Mouse (Mus musculus) kidney, postnatal 10 days (tissue): ENCODE results near the gene Rcvrn.
A peak's percentile ranks its signal among the peaks of the same experiment; 100 is the strongest.

Experiments used
- DNase-seq: peaks from one replicate; pipeline ENCODE4 v3.0.0; 2021; ENCODE audit warnings: mixed read lengths

Gene Rcvrn

GRCm38 (mm10) chr11:67694703-67695376 lies at the start of gene Rcvrn:
Gene Rcvrn (plus strand): TSS chr11:67695326.
- no peak for DNase-seq

GRCm38 (mm10) chr11:67647745-67648144 lies 47.4 kb upstream of the Rcvrn start:
- peak; percentile 85 for DNase-seq

GRCm38 (mm10) chr11:67648651-67649407 lies 46.3 kb upstream of the Rcvrn start:
- peak; percentile 25 for DNase-seq

- peak; percentile 35 for DNase-seq
These were observed 45.0 kb upstream of the Rcvrn start for GRCm38 (mm10) chr11:67649971-67650707.

- no peak for DNase-seq
These were observed 43.4 kb upstream of the Rcvrn start for GRCm38 (mm10) chr11:67651731-67652130.

- DNase-seq: peak; percentile 55
These were observed 42.8 kb upstream of the Rcvrn start for GRCm38 (mm10) chr11:67652194-67652892.

- no peak for DNase-seq
These were observed 42.3 kb upstream of the Rcvrn start for GRCm38 (mm10) chr11:67652893-67653255.

GRCm38 (mm10) chr11:67653521-67654090 lies 41.5 kb upstream of the Rcvrn start:
- DNase-seq: no peak

- no peak for DNase-seq
These were observed 40.6 kb upstream of the Rcvrn start for GRCm38 (mm10) chr11:67654514-67654913.

- no peak for DNase-seq
These were observed 39.7 kb upstream of the Rcvrn start for GRCm38 (mm10) chr11:67655236-67655959.

- DNase-seq: no peak
These were observed 38.8 kb upstream of the Rcvrn start for GRCm38 (mm10) chr11:67656366-67656765.

- no peak for DNase-seq
These were observed 38.3 kb upstream of the Rcvrn start for GRCm38 (mm10) chr11:67656811-67657210.

- DNase-seq: peak; percentile 62
These were observed 37.3 kb upstream of the Rcvrn start for GRCm38 (mm10) chr11:67657685-67658382.

GRCm38 (mm10) chr11:67661465-67661864 lies 33.7 kb upstream of the Rcvrn start:
- no peak for DNase-seq

GRCm38 (mm10) chr11:67663437-67663836 lies 31.7 kb upstream of the Rcvrn start:
- DNase-seq: no peak

GRCm38 (mm10) chr11:67664261-67664660 lies 30.9 kb upstream of the Rcvrn start:
- no peak for DNase-seq

GRCm38 (mm10) chr11:67664918-67665317 lies 30.2 kb upstream of the Rcvrn start:
- no peak for DNase-seq

- DNase-seq: no peak
These were observed 29.0 kb upstream of the Rcvrn start for GRCm38 (mm10) chr11:67666129-67666528.

GRCm38 (mm10) chr11:67667531-67668332 lies 27.4 kb upstream of the Rcvrn start:
- DNase-seq: peak; percentile 63

- DNase-seq: no peak
These were observed 26.6 kb upstream of the Rcvrn start for GRCm38 (mm10) chr11:67668460-67669007.
